Mouse (Mus musculus) retina, postnatal 1 day (tissue): ENCODE measurements around the gene B4galt2.

Source experiments
- DNase-seq: peaks from one replicate; pipeline ENCODE4 v3.0.0-alpha.2; 2012

Gene B4galt2

DNA sequence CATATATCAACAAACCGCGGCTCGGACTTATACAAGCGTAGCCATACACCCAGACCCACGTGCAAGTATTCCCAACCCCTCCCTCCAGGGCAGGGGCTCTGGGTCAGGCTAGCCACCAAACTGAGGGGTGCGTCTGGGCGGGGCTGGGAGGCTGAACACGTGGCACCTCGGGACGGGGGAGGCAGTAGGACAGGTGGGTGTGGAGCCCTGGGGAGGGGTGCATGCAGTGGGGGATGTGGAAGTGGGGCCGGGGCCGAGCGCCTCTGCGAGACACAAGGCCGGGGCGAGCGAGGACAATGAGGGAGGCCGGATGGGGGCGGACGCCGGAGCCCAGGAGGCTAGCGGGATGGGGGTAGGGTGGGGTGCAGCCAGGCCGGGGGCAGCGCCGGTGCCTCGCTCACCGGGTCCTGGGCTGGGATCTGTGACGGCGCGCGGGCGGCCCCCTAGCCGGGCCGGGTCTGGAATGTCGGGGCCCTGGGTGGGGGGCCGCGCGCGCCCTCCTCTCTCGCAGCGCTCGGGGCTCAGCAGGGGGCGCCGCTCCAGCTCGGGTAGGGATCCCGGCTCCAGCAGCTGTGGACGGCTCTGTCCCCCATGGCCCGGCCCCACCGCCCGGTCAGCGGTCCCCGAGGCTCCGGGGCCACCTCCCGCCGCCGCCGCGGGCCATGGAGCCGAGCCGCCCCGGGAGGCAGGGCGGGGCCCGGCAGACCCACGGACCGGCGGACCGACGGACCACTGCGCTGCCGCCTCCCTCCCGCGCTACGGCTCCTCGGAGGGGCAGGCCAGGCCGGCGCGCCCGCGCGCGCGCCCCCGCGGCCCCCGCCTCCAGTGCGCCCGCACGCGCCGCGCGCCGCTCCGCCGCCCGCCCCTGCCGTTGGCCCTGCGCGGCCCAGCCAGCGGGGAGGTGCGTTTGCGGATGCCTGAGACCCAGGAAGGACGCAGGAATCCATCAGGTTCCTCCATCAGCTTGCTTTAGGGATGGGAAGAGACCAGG lies at the start of gene B4galt2:
B4galt2 (minus strand) TSS at position 787 of the 991 bp plus-strand sequence.
- DNase-seq: peak; percentile 70

DNA sequence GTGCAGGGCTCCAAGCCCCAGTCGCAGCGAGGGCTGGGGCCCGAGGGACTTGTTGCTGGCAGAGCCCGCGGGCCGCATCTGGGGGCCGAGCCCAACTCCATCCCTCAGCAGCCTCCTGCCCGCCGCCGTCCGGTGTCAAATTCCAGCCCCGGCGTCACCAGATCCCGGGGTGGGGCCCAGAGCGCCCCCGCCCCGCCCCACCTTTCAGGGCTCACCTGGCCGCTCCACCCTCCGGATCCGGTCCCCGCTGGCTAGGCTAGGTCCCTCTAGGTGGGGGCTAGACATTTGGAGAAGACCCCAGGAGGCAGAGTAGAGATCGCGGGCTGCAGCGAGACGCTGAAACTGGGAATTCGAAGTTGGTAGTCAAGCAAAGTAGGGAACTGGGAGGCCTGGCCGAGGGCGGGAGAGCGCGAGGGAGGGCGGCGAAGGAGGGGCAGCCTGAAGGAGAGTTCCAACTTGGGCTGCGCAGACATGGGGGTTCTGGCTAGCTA lies 46.1 kb upstream of the B4galt2 start, which contains the start of gene Artn:
Artn (minus strand) TSS at position 373 of the 491 bp plus-strand sequence.
- peak; percentile 46 for DNase-seq

DNA sequence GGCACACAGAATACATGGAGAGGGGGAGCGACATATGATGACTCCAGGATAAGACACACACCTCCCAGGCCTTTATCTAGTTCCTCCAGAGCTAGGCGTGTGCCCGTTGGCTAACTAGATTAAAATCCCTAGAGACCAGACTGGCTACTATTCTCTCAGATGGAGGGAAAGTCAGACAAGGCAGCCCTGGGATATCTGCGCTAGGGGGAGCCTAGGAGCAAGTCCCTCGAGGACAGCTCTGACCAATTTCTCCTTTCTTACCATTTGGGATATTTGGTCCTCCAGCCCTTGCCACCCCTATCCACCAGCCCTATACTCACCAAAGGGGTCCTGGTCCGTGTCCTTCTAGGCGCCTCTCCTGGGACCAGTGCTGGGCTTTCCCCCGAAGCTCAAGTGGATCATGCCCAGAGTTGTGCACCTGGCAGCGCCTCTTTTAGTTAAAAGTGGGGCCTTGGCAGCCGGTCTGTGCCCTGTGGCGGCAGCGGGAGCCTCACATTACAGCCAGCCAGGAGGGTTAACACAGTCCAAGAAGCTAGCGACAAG lies 45.5 kb upstream of the B4galt2 start:
- peak; percentile 67 for DNase-seq

DNA sequence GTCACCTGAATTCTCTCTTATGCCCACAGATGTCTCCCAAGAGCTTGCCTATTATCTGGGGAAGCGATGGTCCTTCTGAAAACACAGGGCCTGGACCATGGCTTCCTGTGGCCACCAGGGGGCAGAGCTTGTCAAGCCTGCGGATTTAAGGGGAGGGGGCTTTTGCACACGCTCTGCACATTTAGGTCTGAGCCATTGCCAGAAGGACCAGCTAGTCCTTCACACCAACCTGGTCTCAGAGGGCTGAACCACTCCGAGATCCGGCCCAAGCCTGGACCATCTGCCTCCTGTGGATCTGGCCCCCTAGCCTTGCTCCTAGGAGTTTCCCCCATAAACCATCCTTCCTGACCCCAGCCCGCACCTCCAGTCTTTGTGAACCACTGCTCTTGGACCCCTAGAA lies 44.9 kb upstream of the B4galt2 start:
- peak; percentile 84 for DNase-seq

DNA sequence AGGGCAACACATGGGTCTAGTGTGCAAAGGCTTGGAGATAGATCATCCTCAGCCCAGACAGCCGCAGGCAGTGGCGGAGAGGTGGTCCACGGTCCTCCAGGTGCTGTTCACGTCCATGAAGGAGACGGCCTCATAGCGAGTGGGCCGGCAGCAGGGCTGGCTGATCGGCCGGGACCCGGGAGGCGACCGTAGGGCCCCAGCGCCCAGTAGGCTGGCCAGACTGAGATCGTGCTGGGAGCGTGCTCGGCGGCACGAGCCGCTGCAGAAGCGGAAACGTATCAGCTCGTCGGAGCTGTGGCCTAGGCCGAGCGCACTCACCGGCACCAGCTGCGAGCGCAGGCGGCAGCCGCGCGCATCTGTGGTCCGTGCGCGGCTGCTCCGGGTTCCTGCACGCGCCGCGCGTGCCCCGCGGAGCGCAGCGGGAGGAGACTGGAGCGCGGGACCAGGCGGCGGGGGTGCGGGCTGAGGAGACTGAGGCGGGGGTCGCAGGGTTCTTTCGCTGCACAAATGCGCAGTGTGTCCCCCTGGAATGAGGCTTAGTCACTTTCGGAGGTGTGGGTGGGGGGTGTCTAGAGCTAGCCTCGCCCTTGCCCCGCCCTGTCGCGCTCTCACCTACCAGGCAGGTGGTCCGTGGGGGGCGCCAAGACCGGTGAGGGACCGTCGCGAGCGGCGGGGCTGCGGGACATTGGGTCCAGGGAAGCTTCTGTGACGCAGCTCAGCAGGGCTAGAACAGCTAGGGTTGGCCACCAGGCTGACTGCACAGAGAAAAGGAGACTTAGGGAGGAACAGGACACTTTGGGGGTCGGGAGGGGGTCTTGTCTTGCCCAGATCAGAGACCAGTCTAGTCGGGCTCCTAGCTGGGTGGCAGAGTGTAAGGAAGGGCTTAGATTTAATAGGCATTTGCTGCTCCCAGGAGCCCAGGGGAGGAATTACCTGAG lies 43.5 kb upstream of the B4galt2 start:
- DNase-seq: peak; percentile 76

DNA sequence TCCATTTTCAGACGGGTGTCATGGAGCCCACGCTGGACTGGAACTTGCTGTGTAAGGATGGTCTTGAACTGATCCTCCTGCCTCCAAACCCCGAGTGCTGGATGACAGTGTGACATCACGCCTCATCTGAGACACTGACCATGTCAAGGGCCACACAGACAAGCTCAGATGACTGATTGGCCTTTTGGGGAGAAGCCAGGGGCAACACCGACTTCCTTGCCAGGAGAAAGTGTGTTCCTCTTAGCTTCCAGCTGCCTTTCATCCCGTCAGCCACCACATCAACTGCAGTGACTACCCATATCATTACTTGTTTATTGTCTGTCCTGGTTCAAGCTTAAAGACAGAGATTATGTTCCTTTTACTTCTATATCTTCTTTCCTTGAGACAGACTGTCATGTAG lies 41.6 kb upstream of the B4galt2 start:
- DNase-seq: no peak

DNA sequence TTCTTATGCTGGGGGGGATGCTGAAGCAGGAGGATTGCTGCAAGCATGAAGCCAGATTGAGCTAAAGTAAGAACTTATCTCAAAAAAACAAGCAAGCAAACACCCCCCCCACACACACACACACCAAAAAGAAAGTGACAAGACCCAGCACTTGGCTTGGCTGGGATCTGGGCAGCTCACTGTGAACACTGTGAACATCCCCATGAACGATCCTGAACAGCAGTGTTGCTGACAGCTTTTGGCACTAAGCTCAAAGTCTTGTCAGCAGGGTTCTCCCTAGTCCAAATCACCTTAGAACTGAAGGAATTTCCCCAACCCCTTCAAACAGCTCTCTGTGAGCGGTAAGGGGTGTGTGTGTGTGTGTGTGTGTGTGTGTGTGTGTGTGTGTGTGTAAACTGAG lies 40.2 kb upstream of the B4galt2 start:
- DNase-seq: no peak

DNA sequence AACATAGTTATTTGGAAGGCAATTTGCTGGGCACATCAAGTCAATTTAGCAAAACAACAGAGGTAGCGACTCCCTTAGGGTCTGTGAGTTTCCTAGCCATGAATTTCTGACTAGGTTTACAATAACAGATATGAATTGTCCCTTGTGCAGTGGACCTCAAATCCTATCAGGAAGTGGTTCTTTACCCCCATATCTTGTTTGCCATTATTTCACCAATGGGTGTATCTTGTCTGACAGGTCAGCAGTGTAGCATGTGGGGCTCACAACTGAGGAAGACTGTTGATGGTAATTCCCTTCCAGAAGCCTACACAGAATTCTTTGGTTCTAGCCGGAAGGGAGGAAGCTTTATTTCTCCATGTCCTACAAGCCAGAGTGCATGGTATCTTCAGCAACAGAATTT lies 38.1 kb upstream of the B4galt2 start:
- no peak for DNase-seq

DNA sequence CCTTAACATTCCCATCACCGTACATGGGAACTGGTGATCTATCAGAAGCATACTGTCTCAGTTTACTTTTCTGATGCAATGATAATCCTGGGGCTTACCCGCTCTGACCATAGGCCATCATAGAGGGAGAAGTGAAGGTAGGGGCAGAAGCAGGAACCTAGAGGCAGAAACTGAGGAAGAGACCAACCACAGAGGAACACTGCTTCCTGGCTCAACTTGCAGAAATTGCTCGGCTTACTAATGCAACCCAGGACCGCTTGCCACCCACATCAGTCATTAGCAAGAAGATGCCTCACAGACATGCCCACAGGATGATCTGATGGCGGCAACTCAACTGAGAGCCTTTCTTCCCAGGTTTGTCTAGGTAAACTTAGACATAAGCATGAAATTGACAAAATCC lies 35.5 kb upstream of the B4galt2 start:
- DNase-seq: no peak

DNA sequence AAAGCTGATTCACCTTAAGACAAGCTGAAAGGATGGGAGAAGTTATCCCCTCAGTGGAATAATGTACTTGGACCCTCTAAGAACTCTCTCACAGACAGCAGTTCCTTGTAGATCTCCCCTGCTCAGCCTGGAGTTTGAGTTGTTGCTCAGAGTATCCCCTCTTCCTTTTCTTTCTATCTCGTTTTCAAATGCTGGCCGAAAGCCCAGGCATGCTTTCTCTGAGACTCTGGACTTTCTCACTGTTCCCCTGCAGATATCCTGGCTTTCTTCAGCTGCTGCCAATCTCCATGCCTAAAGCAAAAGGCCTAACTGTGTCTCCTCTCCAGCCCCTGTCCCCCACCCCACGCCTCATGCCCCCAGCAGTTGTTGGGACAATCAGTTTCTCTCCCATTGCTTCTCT lies 35.0 kb upstream of the B4galt2 start:
- DNase-seq: no peak

DNA sequence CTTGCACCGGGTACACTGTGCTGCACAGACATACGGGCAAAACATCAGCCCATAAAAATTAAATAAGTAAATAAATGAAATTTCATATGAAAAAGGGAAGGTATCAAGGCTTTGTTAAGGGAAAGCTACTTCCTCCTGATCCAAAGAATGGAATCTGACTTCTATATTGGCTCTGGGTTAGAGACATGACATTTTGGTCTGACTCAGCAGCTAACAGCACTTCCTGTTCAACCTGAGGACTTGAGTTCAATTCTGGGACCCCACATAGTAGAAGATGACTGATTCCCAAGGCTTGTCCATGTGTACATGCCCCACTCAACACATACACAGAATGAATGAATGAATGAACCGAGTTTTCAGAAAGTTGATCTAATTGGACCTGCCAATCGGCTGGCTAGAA lies 34.6 kb upstream of the B4galt2 start:
- no peak for DNase-seq

DNA sequence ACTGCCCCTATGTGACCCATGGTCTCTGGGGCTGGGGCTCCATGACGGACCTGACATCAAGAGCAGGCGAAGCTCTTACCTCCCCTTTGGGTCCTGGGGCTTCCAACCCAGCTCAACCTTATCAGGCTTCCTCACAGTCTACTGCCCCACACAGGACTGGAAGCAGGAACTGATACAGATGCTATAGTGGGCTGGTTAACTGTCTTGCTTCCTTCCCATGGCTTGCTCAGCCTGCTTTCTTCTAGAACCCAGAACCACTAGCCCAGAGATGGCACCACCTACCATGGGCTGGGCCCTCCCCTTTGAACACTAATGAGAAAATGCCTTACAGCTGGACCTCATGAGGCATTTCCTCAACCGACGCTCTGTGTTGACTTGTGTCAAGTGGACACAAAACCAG lies 34.1 kb upstream of the B4galt2 start:
- no peak for DNase-seq

DNA sequence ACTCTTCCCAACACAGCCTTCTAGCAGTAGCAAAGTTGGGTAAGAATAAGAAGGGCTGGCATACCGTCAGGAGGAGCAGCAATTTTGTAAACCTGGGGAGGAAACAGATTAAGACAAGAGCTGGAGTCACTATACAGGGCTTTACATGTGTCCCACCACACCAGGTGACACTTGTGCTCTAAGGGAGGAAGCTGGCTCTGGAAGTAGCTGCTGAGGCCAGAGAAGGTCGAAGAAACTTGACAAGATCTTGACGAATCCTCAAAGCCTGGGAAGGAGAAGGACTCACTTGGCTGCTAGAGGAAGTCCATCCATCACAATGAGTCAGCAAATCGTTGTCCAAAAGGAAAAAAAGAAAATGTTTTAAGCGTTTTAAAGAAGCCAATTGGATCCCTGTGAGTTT lies 33.1 kb upstream of the B4galt2 start:
- DNase-seq: no peak

DNA sequence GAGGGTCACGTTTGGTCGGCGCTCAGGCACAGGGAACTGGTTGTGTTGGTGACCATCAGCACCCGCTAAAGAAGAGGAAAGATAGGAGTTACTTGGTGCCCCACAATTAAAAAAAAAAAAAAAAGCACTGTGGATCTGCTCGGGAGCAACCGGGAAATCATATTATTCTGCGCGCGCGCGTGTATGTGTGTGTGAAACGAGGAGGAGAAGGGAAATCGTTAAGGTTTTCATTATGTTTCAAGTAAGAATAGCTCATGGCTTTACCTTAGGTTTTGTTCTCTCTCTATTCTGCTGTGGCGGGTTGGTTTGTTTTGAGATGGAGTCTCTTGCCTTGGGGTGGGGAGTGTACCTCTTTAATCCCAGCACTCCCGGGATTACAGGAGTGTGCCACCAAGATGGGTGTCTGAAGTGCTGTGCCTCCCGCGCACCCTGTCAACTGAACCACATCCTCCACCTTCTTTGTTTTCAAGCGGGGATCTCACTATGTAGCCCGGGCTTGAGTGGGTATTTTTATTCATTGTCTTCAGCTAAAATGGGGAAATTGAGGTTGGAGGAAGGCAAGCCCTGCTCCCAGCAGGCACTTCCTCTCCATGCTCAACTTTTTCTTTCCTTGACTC lies 32.3 kb upstream of the B4galt2 start:
- no peak for DNase-seq

DNA sequence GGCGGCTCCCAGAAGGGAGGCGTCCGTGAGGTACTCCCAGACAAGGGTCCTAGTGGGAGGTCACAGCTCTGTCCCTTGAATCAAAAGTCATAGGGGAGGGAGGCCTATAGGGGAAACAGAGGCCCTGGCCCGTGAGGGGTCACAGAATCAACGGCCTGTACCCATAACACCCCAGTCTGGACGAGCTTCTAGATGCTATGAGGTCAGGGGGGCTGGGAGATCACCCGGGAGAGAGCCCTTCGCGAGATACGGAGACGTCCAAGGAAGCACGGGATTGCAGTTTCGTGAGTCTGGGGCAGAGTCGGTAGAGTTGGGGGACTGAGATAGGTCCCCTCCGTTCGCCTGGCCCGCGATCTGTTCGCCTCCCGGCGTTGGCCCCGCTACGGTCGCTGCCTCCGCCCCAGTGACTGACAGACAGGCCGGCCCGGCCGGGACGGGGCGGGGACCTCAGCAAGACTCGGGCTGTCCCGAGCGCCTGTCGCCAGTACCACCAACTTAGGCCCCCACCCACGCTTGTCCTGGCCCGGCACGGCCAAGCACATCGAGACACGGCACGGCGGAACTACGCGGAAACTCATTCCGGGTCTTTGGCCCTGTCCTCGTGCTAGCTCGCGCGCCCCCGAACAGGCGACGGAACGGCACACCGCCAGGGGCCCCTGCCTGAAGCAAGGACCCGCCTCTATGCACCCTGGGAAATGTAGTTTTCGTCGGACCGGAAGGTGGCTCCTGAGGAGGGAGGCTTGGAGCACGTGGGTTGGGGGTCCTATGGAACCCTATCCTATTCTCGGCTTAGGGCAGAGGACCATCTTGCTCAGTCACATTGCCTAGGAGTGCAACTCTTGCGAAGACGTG lies 31.5 kb upstream of the B4galt2 start, which contains the start of gene Ipo13:
Ipo13 (minus strand) TSS at position 409 of the 852 bp plus-strand sequence.
- DNase-seq: peak; percentile 96

DNA sequence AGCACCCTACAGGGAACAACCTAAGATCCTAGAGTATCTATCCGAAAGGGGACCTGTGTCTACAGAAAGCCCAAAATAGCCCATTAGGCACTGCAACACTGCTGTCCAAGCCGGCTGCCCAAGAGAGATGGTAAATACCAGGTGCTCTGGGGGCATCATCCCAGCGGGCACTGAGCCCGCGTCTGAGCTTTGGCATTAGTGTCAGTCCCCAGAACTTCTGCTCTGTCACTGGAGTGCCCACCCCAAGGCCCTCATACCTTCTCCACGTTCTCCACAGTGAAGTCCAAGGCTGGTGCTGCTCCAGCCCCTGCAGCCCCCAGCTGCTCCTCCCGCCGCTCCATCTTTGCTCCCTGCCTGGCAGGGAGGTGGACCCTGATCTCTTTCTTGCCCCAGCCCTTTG lies 30.7 kb upstream of the B4galt2 start:
- no peak for DNase-seq

DNA sequence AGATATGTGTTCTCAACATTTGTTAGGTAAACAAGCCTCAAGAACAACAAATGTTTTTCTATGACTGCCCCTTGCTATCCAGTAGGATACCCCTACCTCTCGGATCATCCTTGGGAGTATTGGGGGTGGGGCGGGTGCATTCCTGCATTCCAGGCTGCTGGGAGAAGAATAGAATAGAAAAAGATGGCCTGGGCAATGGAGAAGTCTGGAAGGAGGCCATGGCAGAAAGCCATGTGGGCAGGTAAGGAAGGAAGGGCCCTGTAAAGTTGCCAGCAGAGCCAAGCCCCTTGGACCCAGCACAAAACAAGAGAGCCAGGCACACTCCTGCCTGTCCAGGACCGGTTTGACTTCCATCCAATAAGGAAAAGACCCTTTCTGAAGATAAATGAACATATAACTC lies 30.1 kb upstream of the B4galt2 start:
- DNase-seq: no peak

DNA sequence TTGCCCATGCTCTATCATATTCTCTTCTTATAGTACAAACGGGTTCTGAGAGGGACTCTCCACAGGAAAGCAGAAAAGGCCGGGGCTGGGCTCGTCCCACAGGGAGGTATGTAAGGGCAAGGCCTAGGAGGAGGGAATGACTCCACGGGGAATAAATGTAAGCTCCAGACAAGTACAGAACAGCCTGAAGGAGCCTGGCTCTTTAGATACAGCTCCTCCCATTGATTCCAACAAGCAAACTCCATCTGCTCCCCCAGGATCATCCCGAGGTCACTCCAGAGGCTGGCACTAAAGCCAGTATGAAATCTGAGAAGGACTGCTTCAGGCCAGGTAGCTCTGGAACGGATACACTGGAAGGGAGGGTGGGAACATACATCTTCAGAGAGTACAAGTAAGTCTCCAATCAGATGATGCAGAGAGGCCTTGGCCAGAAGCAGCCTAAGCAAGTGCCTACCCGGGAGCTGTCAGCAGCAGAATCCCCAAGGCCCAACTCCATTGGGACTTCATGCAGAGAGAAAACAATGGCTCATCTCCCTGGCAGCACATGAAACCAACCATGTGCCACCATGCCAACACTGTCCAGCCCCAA lies 29.5 kb upstream of the B4galt2 start:
- no peak for DNase-seq

DNA sequence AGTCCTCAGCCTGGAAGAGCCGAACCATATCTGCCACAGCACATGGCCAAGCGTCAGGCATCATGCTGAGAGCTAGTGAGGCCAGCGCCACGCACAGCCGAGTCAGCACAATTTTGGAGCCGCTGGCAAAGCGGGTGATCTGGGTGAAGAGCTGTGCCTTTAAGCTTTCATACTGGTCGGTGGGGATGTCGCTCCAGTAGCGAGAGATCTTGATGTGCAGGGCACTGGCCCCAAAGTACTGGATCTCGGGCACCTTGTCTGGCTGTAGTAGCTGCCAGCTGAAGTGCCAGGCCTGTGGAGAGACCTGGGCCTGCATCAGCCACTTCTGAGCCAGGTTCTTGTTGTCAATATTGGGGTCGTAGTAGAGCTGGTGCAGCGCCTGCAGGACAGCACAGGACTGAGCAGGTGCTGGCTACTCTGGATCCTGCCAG lies 28.9 kb upstream of the B4galt2 start:
- no peak for DNase-seq

DNA sequence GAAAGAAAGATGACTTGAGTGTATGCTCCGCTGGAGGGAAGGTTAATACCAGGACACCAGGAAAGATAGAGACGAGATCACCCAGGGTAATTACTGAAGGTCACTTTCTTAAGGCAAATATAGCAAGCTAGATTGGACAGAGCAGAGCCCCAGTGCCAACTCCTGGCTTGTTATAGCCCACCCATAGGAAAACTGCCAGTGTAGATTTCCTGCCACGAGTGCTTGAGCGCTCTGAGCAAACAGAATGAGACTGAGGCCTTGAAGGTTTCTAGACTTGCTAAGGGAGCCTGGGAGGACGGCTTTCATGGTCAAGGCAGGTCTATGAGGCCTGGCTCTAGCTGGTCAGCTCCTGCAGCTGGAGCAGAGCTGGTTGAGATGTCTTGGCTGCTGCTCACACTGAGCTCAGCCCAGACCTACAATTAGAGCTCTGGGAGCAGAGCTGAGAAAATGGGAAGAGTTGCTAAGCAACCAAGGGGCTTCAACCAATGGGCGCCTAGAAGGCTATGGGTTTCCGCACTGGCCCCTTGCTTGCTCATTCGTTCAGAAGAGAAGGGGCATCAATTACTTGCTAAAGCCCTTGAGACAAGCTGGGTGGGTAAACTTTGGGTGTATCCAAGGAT lies 25.7 kb upstream of the B4galt2 start:
- DNase-seq: peak; percentile 43

DNA sequence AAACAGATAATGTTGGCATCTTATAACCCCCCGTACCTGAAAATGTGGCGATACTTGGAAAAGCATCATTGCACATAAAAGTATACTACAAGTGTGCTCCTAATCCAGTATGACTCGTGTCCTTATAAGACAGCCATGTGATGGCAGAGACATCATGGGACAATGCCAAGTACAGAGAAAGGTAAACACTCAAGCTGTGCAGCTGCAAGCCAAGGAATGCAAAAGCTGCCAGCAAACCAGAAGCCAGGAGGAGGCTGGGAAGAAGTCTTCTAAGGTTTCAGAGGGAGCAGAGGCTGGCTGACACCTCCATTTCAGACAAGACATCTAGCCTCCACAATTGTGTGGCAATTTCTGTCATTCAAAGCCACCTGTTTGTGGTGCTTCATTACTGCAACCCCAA lies 22.9 kb upstream of the B4galt2 start:
- no peak for DNase-seq
